Mouse (Mus musculus): Measurements from ENCODE around the gene Bad.
A peak's percentile ranks its signal among the peaks of the same experiment; 100 is the strongest.

Bad gene

DNA sequence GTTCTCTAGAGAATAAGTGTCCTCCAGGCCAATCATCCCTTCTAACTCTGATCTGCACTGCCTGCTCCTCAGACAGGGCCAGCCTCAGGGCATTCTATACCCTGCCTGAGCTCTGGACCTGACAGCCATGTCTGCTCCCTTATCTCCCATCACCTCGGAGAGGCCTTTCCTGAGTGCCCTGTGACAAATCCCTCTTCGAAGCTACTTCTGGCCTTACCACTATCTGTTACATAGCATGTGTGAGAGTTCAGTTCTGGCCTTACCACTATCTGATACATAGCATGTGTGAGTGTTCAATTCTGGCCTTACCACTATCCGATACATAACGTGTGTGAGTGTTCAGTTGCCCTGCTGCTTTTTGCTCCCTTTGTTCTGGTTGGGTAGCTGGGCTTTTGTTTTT is 26.4 kb upstream of the Bad start:
- DNase-seq: no peak

DNA sequence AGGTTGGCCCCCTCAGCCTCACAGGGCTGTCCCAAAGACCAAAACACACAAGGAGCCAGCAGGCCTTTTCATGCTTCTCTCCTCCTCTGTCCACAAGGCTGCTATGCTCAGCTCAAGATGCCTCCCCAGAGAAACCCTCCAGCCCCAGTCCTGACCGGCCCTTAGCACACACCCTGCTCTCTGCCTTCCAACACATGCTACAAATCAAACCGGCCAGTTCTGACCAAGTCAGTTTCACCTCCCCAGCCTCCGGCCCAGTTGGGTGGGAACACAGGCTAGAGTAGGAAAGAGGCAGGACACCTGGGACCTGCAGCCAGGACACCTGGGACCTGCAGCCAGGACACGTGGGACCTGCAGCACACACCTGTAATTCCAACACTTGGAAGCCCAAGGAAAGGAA is 25.2 kb upstream of the Bad start:
- no peak for DNase-seq

DNA sequence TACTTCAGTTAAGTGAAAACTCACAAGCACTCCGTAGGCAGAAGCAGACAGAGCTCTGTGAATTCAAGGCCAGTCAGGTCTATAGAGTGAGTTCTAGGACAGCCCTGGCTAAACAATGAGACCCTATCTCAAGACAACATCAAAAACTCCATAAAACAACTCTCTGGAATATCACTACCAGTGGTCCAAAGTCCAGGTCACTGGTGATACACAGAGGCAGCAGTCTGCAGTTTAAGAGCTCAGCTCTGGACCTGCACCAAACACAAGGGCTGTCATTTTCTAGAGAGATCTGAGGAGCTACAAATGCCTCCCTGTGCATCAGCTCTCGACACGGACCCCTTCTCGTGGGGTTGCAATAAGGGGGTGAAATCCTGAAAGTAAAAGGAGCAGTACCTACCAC is 23.3 kb upstream of the Bad start:
- DNase-seq: no peak

DNA sequence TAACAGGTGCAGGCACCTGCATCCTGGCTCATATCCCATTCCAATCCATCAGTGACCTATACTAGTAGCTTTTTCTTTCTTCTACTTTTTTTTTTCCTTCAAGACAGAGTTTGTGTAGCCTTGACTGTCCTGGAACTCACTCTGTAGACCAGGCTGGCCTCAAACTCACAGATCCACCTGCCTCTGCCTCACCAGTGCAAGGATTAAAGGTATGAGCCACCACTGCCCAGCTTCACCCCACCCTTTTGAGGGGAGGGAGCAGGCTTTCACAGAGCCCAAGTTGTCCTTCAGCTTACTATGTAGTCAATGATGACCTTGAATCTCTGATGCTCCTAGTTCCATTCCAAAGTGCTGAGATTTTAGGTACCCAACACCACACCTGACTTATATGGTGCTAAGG is 22.2 kb upstream of the Bad start:
- DNase-seq: no peak

DNA sequence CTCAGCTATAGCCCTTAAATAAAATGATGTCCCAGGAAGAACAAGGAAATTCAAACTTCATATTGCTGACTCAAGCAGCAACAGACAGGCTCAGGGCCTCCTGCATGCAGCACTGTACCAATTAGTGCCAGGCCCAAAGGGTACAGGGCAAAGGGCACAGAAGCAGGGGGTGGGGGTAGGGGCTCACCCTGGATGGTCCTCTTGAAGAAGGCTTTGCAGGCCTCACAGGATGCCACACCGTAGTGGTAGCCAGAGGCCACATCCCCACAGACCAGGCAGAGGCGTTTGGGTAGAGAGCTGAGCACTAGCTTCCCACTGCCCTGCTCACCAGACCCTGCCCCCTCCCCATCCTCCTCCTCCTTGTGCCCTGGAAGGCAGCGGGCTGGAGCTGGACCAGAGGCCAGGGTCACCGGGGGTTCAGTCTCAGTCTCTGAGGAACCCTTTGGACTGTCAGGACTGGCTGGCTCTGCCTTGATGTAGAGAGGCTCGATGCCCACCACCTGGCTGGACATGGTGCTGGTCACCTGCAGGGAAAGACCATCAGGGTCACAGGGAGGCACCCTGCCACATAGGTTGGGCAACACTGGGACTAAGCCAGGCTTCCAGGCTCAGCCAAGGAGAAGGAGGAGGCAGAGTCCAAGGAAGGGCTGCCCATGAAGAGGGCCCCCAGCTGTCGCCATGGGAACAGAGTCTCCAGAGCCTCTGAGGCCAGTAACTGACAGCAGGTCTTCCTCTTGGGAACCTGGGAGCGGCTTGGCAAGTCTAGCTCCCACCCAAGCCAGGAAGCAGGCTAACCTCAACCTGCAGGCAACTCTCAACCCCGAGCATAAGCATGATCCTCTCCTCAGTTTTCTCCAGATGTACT is 21.6 kb upstream of the Bad start:
- peak; percentile 68 to 80 for DNase-seq

DNA sequence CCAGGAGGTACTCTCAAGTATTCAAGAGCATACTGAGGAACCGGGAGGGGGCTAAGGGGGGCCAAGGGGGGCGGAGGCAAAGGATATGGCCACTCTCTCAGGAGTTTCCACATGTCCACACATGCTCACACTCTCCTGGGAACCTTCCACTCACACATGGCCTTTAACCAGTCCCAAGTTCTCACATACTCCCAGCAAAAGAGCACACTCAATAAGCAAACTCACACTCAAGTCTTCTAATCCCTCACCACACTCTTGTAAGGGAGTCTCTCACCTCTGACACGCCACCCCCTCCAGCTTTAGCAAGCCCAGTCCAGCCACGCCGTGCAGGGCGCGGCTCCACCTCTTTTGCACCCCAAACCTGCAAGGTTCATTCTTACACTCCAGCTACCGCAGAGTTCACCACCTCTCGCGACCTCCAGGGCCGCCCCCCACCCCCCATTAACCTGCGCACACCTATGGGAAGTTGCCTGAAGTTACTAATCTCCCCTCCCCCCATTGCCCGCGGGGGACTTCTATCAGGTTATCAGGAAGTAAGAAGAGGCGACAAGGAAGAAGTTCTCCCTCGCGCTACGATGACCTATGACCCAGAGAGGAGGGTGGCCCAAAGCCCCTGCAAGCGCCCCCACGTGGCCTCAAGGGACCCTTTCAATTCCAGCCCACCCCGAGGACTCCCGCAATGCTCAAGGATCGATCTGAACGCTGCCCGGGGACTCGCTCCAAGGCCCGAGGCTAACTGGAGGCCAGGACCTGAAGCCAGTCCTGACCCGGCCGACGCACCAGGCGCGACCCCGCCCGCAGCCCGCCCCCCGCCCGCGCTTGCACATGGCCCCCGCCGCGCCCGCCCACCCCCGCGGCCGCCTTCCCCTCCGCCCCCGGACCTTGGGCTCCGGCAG is 20.7 kb upstream of the Bad start:
- peak in 1 of 2 experiments; percentile 64 for DNase-seq

DNA sequence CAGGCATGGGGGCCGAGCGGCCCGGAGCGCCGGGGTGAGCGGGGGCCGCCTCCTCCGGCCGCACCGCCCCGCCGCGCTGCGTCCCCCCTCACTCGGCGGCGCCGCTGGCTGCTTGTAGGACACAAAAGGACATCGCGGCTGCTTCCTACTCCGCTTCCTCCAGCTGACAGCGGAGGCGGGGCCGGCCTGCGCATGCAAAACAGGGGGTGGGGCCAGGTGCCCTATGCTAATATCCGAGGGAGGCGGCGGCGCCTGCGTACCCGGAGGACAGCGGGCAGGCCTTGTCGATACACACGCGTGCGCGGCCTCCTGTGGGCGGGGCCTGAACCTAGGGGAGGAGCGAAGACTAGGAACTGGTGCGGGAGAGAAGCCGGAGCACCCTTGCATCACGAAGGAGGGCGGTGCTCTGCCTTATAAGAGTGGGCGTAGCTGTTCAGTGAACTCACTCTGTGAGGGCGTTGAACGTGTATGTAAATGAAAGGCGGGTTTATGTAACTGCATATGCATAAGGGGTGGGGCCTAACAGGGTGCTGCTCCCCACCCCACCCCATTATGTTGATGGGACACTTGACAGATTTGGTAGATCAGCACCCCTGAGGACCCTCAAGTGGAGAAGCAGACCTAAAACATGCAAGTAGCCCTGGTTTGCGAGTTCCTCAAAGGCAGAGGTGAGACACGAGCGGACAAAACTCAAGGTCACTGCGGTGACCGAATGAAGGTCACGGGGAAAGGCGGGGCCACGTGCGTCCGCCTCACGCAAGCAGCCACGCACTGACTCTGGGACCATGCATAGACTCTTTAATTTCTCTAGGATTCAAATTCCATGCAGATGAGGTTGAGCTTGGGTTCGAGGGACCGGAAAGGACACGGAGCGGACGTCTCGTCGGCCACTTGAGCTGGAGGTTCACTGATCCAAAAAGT is 19.8 kb upstream of the Bad start, which contains the start of gene Esrra:
TSS of gene Esrra (minus strand) at position 167 of the 921 bp plus-strand sequence.
- DNase-seq: peak; percentile 100

DNA sequence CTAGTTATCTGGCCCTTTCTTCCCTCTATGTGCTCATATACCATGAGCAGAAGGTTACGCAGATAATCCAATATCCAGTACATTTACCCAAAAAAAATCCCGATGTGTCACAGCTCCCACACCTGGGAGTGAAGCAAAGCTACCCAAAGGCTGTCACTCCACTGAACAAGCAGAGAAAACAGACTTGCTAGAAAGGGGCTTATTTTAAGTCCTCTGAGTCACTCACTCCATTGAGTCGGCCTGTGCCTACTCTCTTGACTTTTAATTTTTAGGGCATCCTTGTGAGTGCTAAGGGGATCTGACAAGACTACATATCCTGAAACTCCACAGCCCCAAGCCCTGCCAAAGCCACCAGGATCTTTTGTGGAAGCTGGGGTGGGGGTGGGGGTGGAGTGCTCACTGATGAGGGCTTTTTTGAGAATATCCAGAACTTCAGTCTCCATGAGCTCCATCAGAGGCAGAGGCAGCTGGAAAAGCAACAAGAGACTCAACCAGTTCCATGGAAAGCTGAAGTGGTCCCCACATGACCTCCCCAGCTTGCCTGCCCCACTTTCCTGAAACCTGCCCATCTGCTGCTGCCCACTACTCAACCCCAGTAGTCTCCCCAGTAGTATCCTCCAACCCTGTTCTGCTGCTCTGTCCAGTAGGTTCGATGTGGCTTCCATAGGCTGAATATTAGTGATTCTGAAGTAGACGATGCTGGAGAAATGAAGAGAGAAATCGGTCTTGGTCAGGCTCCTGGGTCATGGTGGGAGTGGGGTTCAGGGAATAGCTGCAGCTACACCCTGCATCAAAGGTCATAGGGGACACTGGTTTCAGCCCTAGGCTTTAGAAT is 18.5 kb upstream of the Bad start:
- DNase-seq: no peak

DNA sequence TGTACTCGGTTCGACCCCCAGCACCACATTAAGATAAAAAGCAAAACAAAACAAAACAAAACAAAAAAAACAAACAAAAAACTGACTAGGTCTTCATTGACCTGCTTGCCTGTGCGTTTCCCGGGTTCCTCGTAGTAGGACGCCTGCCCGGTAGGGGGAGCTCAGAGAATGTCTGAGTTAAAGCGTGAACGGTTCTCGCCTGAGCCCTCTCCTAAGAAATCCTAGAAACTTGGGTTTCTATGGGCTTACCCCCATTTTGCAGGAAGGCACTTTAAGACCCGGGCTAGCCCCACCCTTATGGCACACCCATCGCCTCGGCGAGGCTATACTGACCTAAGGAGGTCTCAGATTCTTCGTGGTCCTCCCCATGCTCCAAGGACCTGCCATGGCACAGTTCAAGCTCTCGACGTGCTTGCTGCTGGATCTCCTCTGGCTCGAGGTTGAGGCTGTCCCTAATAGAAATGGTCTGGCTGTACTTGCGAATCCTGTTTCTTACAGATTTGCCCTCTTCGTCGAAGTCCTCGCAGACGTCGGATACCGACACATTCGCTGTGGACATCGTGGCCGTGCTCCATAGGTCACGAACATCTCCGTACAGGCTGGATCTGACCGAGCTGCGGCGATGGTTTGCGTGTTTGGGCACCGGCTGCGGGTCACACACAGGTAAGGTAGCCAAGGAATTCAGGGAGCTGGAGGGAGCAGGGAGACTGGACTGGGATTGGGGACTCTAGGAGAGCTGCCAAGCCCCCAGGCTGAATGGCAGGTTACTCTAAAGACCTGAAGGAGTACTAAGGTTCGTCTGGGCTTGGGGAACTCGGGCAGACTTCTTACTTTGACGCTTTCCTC is 17.0 kb upstream of the Bad start:
- peak; percentile 93 for DNase-seq

DNA sequence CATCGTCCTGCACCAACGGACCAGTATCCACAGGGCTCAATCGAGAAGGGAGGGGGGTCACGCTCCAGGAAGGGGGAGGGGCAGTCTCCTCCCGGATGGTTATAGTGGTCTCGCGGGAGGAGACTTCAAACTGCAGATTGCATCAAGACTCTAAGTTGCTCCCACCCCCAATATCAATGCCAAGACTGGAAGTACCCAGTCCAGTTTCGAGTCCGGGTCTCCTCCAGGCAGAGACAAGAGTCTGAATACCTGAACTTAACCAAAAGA is 16.4 kb upstream of the Bad start, which contains the start of gene Catsperz:
TSS of gene Catsperz (minus strand) at position 74 of the 267 bp plus-strand sequence.
- peak; percentile 49 to 75 for DNase-seq

DNA sequence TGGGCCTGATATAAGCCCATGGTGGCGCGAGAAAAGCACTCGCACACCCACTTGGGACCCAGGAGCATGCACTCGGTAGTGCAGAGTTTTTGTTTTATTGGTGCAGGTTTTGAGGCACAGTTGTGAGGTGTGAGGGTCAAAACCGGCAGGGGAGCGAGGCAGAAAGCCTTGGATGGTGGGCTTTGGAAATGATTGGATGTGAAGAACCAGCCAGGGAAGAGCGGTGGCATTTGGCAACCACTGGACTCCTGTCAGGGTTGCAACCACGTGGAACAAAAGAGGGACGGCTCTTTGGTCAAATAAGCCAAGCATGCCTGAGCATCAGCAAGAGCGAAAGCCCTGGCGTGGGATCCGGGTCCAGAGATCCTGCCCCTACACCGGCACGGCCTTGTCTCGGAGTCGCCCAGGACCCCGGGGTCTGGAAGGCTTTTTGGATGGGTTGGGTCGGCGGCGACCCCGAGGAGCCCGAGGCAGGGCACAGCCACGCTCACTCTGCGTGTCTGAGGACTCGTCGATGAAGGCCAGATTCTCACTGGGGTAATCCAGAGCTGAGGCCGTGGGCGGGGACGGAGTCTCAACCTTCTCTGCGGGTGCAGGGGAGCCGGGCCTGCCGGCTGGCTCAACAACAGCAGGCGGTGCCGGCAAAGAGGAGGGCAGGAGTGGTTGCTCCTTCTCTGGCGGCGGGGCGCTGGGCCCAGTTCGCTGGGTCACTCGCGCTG is 15.9 kb upstream of the Bad start:
- no peak for DNase-seq

DNA sequence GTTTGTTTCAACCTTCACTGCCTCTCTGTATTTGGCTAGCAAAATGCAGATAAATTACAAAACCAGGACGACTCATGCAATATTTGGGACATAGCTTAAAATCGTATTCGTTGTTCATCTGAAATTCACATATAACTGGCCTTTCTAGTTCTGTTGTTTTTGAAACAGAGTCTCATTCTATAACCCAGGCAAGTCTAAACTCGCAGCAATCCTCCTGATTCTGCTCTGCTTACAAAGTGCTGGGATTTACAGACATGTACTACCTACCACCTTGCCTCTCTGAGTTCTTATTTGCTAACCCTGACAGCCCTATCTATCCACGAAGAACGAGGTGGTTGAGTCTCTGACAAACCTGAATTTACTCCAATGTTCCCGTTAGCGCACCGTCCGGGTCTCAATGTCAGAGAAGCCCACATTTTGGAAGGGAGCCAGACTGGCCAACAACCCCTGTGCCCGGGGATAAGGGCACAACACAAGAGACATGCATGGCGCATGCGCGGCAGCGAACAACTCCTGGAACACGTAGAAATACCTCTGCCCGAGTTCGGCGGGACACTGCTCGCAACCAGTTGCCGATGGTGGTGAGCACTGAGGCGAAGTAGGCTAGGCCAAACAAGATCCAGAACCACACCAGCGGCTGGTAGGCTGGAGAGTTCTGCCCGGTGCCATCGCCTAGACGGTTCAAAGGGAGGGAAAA is 15.0 kb upstream of the Bad start:
- DNase-seq: peak; percentile 58 to 73

DNA sequence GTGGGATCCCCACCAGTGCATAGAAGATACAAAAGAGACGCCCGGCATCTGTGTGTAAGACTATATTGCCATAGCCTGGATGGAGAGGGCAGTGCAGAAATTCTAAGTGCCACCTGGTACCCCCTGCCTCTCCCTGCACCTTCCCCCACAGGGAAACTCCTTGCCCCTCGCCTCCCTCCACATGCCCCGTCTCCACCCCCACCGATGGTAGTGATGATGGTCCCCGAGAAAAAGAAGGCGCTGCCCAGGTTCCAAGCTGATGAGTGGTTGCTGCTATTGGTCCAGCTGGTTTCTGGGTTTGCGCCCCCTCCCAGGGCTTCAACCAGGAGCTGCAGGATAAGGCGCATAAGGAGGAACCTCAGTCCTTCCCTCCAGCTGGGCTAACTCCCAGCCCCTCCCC is 13.6 kb upstream of the Bad start:
- DNase-seq: no peak

DNA sequence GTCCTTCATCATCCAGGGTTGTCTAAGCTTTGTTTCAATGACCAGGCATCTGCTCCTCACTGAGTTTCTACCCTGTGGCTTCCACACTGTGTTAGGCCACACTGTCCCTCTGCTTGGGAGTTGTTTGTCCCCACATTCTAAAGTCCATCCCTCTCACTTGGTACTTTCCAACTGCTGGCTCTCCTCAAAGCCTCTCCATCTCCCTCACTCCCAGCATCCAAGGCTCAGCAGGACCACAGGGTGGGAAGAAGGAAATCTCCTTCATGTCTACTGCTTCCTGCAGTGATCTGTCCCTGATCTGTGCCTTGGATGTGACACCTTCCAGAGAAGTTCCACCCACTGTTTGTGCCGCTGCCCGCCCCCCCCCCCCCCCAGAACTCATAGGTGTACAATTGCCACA is 10.7 kb upstream of the Bad start:
- DNase-seq: no peak

DNA sequence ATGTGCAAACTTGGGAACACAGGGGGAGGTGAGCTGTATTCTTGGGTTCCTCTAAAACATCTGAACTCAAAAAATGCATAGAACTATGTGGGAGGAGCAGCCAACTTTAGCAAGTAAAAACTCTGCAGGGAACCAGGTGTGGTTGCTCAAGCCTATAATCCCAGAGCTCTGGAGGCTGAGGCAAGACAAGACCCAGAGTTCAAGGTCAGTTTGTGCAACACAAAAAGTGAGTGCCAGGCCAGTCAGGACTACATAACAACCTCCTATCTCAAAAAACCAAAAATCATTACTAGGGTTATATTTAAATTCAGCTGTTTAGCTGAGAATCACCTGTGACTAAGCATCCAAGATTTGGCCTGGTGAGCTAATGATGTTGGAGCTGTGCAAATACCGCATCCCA is 9.6 kb upstream of the Bad start:
- DNase-seq: no peak

DNA sequence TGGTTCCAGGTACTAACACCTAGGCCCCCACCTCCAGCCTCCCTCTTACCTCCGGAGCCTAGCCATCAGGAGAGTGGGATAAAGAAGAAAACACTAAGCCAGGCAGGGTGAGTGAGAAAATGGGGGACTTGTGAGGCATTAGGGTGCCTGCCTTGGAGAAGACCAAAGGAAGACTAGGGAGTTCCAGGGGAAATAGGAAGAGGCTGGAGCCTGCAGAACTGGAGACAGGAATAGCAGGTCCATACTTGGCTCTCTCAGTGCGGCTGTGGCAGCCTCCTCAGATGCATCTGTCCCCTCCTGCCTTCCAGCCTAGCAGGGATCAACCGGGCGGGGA is 8.6 kb upstream of the Bad start:
- DNase-seq: no peak

DNA sequence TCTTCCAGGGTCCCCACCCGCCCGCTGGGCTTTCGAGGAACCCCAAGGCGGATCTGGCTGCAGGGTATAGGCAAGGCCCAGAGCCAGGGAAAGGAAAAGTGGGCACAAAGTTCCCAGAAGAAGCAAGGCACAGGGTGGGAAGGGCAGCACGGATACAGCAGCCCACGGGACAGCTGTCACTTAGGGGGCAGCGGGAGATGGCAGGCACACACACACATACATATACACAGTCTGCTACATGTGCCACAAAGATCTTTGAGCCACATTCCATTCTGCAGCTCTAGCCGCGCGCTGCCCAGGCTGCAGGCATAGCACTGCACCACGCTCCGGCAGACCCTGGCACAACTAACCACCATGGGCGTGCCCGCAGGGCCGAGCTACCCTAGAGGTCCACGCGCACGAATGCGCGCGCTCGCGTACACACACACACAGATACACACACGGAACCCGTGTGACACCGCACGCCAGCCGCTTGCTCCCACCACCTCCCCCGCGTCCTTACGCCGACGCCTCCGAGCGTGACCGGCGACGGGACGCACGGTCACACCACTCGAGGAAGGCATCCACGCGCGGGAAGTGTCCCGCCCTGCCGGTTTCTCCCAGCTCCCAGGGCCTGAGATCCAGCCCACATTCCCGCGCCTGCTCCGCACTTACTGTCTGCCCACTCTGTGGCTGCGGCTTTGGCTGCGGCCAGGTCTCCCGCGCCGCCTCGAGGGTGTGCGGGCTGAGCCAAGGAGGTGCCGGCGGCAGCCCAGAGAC is 8.0 kb upstream of the Bad start:
- DNase-seq: peak; percentile 57 to 73

DNA sequence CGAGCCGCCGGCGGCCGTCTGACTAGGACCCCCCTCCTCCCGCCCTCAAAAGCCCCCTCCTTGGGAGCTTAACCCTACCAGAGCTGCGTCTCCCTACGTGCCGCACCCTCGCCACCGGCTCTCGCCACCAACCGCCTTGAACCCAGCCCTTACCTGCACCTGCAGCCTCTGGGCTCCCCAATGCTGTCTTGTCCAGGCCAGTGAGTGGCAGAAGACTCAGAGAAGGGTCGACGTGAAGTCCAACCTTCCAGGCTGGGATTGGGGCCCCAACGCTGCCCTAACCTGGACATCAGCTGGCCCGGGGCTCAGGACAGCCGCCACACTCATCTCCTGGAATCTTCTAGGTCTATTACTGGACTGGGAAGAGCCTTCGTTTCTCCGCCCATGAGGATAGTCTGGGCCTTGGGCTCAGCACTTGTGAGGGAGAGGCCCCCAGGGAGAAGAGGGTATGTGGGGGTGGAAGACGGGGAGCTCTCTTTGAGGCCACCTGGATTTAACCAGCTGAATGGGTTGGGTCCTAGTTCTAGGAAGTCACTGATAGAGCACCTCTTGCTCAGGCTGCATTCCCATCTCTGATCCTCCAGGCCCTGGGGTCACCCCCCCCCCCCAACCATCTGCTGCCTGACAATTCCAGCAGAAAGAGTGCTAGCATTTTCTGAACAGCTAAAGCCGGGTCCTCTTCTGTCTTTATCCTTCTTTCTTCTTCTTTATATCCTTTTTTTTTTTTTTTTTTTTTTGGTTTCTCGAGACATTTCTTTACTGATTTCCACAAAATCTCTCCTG is 7.3 kb upstream of the Bad start, which contains the start of gene Kcnk4:
TSS of gene Kcnk4 (minus strand) at position 321 of the 783 bp plus-strand sequence.
- DNase-seq: no peak
